Mouse (Mus musculus) lung, adult 2 months (tissue): ENCODE results near the gene Rasa2.

Source experiments
- CTCF ChIP-seq: fragments of 200-500 bp; IDR thresholded peaks from 2 replicates; pipeline ENCODE4 v1.5.1; 2011; ENCODE audit warnings: mild to moderate bottlenecking, low read length, control low read depth; ENCODE audit not compliant: insufficient read depth
- POLR2A ChIP-seq: fragments of 200-500 bp; IDR thresholded peaks from 2 replicates; pipeline ENCODE4 v1.6.1; 2011; ENCODE audit warnings: low read depth, mild to moderate bottlenecking, control low read depth, low read length, borderline replicate concordance; ENCODE audit errors: extremely low read depth

- TF ChIP-seq CTCF (no peak), POLR2A (no peak)
These were observed 28.0 kb downstream of the Rasa2 start for GRCm38 (mm10) chr9:96603416-96603815.
